Mouse (Mus musculus): ENCODE results near the gene Ly6g. TPM values are rescaled to one million over a fixed set of nuclear protein-coding genes. Genes with fewer than 3 reads are reported as not detected.
A peak's percentile ranks its signal among the peaks of the same experiment; 100 is the strongest.
"Not testable (repeated sequence)": the region's sequence is repeated elsewhere in the genome, so short reads cannot be mapped to it uniquely, and the experiment has no call there.

Ly6g gene
- total RNA-seq (2021): not detected
- long read RNA-seq: 0 reads

DNA sequence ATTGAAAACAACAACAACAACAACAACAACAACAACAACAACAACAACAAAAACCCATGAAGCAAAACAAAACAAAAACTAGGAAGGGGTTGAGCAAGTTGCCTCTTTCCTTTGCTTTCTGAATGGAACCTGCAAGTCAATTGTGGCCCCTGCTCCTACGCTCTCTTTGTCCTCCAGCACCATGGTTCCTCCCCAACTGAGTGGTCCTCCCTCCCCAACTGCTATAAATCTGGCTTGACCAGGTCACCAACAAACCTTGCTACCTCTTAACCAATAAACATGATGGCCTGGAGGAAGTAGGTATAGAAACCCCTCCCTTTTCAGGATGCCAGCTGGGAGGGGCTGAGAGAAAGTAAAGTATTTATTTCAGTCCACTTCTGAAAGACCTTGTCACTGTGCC, at the start of gene Ly6g:
Gene Ly6g (plus strand): TSS at position 301 of the 400 bp plus-strand sequence.
- DNase-seq (ENCODE audit: low spot score in 2 of 2): no peak

DNA sequence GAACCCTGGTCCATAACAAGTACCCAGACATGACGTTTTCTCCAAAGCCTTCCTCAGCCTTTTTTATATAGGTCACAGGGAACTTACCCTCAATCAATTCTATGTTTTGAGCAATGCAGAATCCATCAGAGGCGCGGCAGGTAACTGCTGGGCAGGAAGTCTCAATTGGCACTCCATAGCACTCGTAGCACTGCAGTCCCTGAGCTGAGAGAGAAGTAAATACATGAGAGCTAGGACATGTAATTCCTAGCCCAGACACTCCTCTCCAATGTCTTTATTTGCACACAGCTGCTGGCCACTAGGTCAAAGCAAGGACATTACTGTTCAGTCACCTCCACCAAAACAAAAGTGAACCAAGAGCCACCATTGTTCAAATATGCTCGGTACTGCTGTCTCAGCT, 44.6 kb upstream of the Ly6g start:
- not testable (repeated sequence) for DNase-seq (ENCODE audit: low spot score in 2 of 2)

DNA sequence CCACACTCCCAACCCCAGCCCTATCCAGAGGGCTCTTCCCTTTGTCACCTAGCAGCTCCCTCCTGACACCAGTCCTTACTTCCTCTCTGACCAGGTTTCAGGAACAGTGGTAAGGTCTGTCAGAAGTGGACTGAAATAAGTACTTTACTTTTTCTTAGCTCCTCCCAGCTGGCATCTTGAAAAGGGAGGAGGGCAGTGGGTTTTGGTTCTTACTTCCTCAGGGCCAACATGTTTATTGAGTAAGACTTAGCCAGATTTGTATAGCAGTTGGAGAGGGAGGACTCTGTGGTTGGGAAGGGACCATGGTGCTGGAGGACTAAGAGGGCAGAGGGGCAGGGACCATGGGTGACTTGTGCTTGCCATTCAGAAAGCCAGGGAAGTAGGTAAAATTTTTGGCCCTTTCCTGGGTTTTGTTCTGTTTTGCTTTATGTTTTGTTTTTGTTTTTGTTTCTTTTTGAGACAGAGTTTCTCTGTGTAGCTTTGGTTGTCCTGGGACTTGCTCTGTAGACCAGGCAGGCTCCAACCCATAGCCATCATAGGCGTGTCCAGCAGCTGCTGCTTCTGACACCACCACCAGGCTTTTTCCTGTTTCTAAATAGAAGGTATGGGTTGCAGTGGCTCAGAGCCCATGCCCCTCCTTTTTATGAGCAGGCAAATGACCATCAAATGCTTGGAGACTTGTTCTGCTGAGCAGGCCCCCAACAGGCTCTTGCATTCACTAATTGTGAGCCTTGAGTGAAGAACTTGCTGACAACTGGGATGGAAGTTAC, 43.0 kb upstream of the Ly6g start, which contains the start of gene Ly6c2:
Gene Ly6c2 (minus strand): TSS at position 110 of the 770 bp plus-strand sequence.
- not testable (repeated sequence) for DNase-seq (ENCODE audit: low spot score in 2 of 2)

GRCm38 (mm10) chr15:75116525-75116924, 38.5 kb upstream of the Ly6g start:
- DNase-seq (ENCODE audit: low spot score in 2 of 2): no peak

GRCm38 (mm10) chr15:75117481-75117880, 37.6 kb upstream of the Ly6g start:
- DNase-seq (ENCODE audit: low spot score in 2 of 2): not testable (repeated sequence)

GRCm38 (mm10) chr15:75118742-75119141, 36.3 kb upstream of the Ly6g start:
- peak; percentile 37 to 45 for DNase-seq (ENCODE audit: low spot score in 2 of 2)

GRCm38 (mm10) chr15:75120066-75120465, 35.0 kb upstream of the Ly6g start:
- peak; percentile 15 to 23 for DNase-seq (ENCODE audit: low spot score in 2 of 2)

- DNase-seq (ENCODE audit: low spot score in 2 of 2): not testable (repeated sequence)
These were observed 22.7 kb upstream of the Ly6g start for GRCm38 (mm10) chr15:75132346-75132745.

DNA sequence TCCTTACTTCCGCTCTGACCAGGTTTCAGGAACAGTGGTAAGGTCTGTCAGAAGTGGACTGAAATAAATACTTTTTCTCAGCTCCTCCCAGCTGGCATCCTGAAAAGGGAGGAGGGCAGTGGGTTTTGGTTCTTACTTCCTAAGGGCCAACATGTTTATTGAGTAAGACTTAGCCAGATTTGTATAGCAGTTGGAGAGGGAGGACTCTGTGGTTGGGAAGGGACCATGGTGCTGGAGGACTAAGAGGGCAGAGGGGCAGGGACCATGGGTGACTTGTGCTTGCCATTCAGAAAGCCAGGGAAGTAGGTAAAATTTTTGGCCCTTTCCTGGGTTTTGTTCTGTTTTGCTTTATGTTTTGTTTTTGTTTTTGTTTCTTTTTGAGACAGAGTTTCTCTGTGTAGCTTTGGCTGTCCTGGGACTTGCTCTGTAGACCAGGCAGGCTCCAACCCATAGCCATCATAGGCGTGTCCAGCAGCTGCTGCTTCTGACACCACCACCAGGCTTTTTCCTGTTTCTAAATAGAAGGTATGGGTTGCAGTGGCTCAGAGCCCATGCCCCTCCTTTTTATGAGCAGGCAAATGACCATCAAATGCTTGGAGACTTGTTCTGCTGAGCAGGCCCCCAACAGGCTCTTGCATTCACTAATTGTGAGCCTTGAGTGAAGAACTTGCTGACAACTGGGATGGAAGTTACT, 19.8 kb upstream of the Ly6g start:
- DNase-seq (ENCODE audit: low spot score in 2 of 2): not testable (repeated sequence)

GRCm38 (mm10) chr15:75137739-75138138, 17.3 kb upstream of the Ly6g start:
- not testable (repeated sequence) for DNase-seq (ENCODE audit: low spot score in 2 of 2)

DNA sequence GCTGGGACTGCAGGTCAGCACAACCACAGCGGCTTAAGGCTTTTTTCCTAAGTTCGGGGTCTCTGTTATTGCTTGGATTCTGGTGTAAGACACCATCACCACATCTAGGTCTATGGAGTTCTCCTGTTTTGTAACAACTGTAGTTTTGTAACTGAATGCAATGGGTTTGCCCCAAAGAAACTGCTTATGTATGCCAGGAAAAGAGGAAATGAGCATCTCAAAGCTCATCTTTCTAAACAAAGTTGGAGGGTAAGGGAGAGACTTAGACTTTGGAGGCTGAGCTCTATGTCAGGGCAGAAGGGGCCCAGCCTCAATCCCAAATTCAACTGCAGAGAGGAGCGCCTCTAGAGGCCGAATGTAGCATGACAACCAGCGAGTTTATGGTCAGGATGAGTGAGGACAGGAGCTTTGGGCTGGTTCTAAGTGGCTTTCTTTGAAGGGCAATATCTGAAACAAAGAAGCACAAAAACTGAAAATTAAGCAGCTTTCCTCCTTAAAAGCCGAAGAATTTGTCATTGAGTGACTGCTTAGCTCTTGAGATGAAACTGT, 13.2 kb upstream of the Ly6g start:
- peak; percentile 11 to 21 for DNase-seq (ENCODE audit: low spot score in 2 of 2)

GRCm38 (mm10) chr15:75143735-75144134, 11.3 kb upstream of the Ly6g start:
- no peak for DNase-seq (ENCODE audit: low spot score in 2 of 2)

DNA sequence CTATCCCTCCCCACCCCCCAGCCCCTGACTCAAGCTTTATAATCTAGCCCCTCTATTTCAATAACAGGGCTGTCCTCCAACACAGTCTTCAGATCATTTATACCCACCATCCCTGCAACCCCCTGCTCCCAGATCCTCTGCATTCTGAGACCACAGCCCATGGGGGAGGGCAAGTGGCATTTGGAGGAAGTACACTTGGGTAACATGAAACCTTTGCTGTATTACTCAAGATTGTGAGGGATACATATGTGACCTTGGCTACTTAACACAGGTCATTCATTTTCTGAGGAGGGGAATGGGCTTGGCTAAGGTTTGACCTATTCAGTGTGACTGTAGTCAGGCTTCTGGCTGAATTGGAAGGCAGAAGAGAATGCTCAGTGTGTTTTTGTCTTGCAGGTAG, 2.0 kb upstream of the Ly6g start:
- DNase-seq (ENCODE audit: low spot score in 2 of 2): no peak

GRCm38 (mm10) chr15:75157646-75158045, 2.6 kb downstream of the Ly6g start:
- DNase-seq (ENCODE audit: low spot score in 2 of 2): no peak

GRCm38 (mm10) chr15:75175506-75175905, 20.5 kb downstream of the Ly6g start:
- DNase-seq (ENCODE audit: low spot score in 2 of 2): peak; percentile 20 to 28

DNA sequence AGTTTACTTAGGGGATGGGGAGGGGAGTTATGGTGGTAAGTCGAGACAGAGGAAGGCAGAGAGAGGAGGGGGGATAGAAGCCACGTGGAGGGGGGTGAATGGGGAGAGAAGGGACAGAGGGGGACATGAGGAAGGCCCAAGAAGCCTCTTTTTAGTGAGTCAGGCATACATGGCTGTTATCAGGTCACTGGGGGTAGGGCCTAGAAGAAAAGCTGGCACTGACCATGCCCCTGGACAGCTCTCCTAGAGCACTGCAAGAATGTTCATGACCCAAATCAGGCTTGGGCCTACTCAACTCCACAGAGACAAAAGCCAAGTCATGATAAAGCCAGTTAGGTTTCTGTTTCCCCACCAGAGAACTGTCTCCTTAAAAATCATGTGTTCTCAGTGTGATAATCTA, 31.3 kb downstream of the Ly6g start:
- DNase-seq (ENCODE audit: low spot score in 2 of 2): no peak

- DNase-seq (ENCODE audit: low spot score in 2 of 2): no peak
These were observed 34.1 kb downstream of the Ly6g start for GRCm38 (mm10) chr15:75189116-75189515.

GRCm38 (mm10) chr15:75190560-75190959, 35.5 kb downstream of the Ly6g start:
- peak; percentile 5 to 16 for DNase-seq (ENCODE audit: low spot score in 2 of 2)

Data from layer of hippocampus, postnatal 10 days (tissue).